In genomic region chr11:103232966-103233365, GRCm38 (mm10) we compare ENCODE assay signal across 9 mouse cellular contexts. TPM values are rescaled to one million over a fixed set of nuclear protein-coding genes. Genes with fewer than 3 reads are reported as not detected.
DNase-seq lines count a peak whose midpoint lies in the region; TF ChIP-seq lines count a peak whose summit lies in the region.
"Had no signal": no experiment of that assay in that cellular context is flagged by ENCODE, and none has a peak within 500 bp of the region (broad histone marks: within the 10 kb centered on the region; RNA-seq: fewer than 3 reads in every experiment).

No protein-coding gene starts in this region.

- no peak for TF ChIP-seq POLR2A in brain, embryonic 14.5 days (IDR thresholded peaks at IDR 0.05; ENCODE audit: borderline replicate concordance, extremely low read depth, insufficient read depth, insufficient read length, poor library complexity, severe bottlenecking)
- TF ChIP-seq POLR2A in lung, adult 2 months (IDR thresholded peaks at IDR 0.05; ENCODE audit: borderline replicate concordance, extremely low read depth, low read depth, low read length): no peak

- DNase-seq in 3134 (ENCODE audit: extremely low read depth, insufficient read length, low spot score): peak; percentile 63
- DNase-seq in CD4-positive, CD25-positive, alpha-beta regulatory T cell, adult 2 months (ENCODE audit: low read depth, low spot score): peak; percentile 87
- peak; percentile 80 for DNase-seq in brain, embryonic 14.5 days (ENCODE audit: low read depth)
- peak; percentile 68 to 77 for DNase-seq in frontal cortex, postnatal 25 days (ENCODE audit: low spot score in 2 of 2)
- peak; percentile 88 to 96 for DNase-seq in kidney, postnatal 36 days
- peak; percentile 84 for DNase-seq in lung, adult 2 months
- DNase-seq in right cerebral cortex, postnatal 10 days (ENCODE audit: low spot score in 2 of 2): peak; percentile 84 to 87
- peak; percentile 73 to 82 for DNase-seq in urinary bladder, postnatal 36 days (ENCODE audit: low spot score in 2 of 2)

- WGBS in lung, adult 2 months: 29% methylated on average over 7 of the region's 7 CpGs

- H3K4me3 ChIP-seq in lung, adult 2 months (replicated peaks; ENCODE audit: extremely low read depth, low read depth, low read length): no peak overlapping the region
- H3K4me3 ChIP-seq: hindbrain, embryonic 15.5 days had no signal

- H3K4me1 ChIP-seq in lung, adult 2 months (ENCODE audit: control insufficient read depth, insufficient read depth, low read length): no peaks in the 10 kb centered on the region

- peak; percentile 90 for TF ChIP-seq CTCF in brain, embryonic 14.5 days (IDR thresholded peaks at IDR 0.05; ENCODE audit: borderline replicate concordance, extremely low read depth, insufficient read depth, insufficient read length)
- peak; percentile 87 for TF ChIP-seq CTCF in lung, adult 2 months (IDR thresholded peaks at IDR 0.05; ENCODE audit: insufficient read depth, low read length)

RNA-seq across cellular contexts. Expression of gene Spata32, which starts 14.7 kb away (rescaled TPM):
- polyA plus RNA-seq in brain, embryonic 14.5 days (2012; rRNA removed): 0.48 and 0.68 TPM in 2 replicates
- polyA plus RNA-seq in lung, adult 2 months (2012; rRNA removed): not detected in 2 replicates

RNA-seq across cellular contexts. Expression of gene 1700023F06Rik, which starts 24.6 kb away (rescaled TPM):
- 1.4 and 1.7 TPM in 2 replicates for polyA plus RNA-seq in brain, embryonic 14.5 days (2012; rRNA removed)
- 0.41 and 0.50 TPM in 2 replicates for polyA plus RNA-seq in lung, adult 2 months (2012; rRNA removed)

RNA-seq across cellular contexts. Expression of gene Map3k14, which starts 34.3 kb away (rescaled TPM):
- polyA plus RNA-seq in brain, embryonic 14.5 days (2012; rRNA removed): 4.6 and 6.3 TPM in 2 replicates
- polyA plus RNA-seq in lung, adult 2 months (2012; rRNA removed): 16.3 and 19.7 TPM in 2 replicates
